Mouse (Mus musculus) cerebellum, postnatal 36 days (tissue): ENCODE measurements at regions not wholly inside any gene's neighbourhood (a gene's known extent, or its start where the extent isn't known, plus 50 kb on each side); places are given as distances from the start of the nearest gene placed in this dataset.

Experiments
- DNase-seq, 2 experiments: peaks; one replicate each; pipeline ENCODE4 v3.0.0; 2021 to 2022; ENCODE audit warnings: mixed read lengths in 2 of 2

GRCm38 (mm10) chr1:151092035-151092434 lies 90.3 kb upstream of the Gm47985 start:
- DNase-seq = no peak

- DNase-seq = no peak
Measured at GRCm38 (mm10) chr1:151095344-151096050, 86.8 kb upstream of the Gm47985 start.

GRCm38 (mm10) chr1:151096079-151096478 lies 86.3 kb upstream of the Gm47985 start:
- no peak for DNase-seq

- DNase-seq = no peak
Measured at GRCm38 (mm10) chr1:151097506-151097905, 84.8 kb upstream of the Gm47985 start.

GRCm38 (mm10) chr1:151098763-151099162 lies 83.6 kb upstream of the Gm47985 start:
- no peak for DNase-seq

- no peak for DNase-seq
Measured at GRCm38 (mm10) chr1:151100565-151101483, 81.5 kb upstream of the Gm47985 start.

- DNase-seq = no peak
Measured at GRCm38 (mm10) chr1:151101516-151101915, 80.8 kb upstream of the Gm47985 start.

GRCm38 (mm10) chr1:151102061-151102460 lies 80.3 kb upstream of the Gm47985 start:
- DNase-seq = no peak

- no peak for DNase-seq
Measured at GRCm38 (mm10) chr1:151102646-151103391, 79.5 kb upstream of the Gm47985 start.

- DNase-seq = no peak
Measured at GRCm38 (mm10) chr1:151103522-151104037, 78.8 kb upstream of the Gm47985 start.

GRCm38 (mm10) chr1:151104346-151104745 lies 78.0 kb upstream of the Gm47985 start:
- DNase-seq = no peak

- DNase-seq = no peak
Measured at GRCm38 (mm10) chr1:151104806-151105205, 77.5 kb upstream of the Gm47985 start.

GRCm38 (mm10) chr1:151105251-151105650 lies 77.1 kb upstream of the Gm47985 start:
- no peak for DNase-seq

- no peak for DNase-seq
Measured at GRCm38 (mm10) chr1:151107401-151107800, 74.9 kb upstream of the Gm47985 start.

GRCm38 (mm10) chr1:151109333-151109732 lies 73.0 kb upstream of the Gm47985 start:
- DNase-seq = no peak

GRCm38 (mm10) chr1:151110412-151110811 lies 71.9 kb upstream of the Gm47985 start:
- no peak for DNase-seq

GRCm38 (mm10) chr1:151111683-151112082 lies 70.7 kb upstream of the Gm47985 start:
- DNase-seq = no peak

- no peak for DNase-seq
Measured at GRCm38 (mm10) chr1:151112390-151112789, 69.9 kb upstream of the Gm47985 start.

- no peak for DNase-seq
Measured at GRCm38 (mm10) chr1:151113199-151113598, 69.1 kb upstream of the Gm47985 start.

GRCm38 (mm10) chr1:151118530-151118929 lies 63.8 kb upstream of the Gm47985 start:
- no peak for DNase-seq

- no peak for DNase-seq
Measured at GRCm38 (mm10) chr1:151118982-151119381, 63.4 kb upstream of the Gm47985 start.

- DNase-seq = no peak
Measured at GRCm38 (mm10) chr1:151119566-151119965, 62.8 kb upstream of the Gm47985 start.

- no peak for DNase-seq
Measured at GRCm38 (mm10) chr1:151121686-151122085, 60.7 kb upstream of the Gm47985 start.
